Mouse (Mus musculus): ENCODE data around the gene Ambra1. TPM values are rescaled to one million over a fixed set of nuclear protein-coding genes. Genes with fewer than 3 reads are reported as not detected.

The Ambra1 gene
- polyA plus RNA-seq, 1 experiment from 2014 or later, result 4.6 TPM

DNA sequence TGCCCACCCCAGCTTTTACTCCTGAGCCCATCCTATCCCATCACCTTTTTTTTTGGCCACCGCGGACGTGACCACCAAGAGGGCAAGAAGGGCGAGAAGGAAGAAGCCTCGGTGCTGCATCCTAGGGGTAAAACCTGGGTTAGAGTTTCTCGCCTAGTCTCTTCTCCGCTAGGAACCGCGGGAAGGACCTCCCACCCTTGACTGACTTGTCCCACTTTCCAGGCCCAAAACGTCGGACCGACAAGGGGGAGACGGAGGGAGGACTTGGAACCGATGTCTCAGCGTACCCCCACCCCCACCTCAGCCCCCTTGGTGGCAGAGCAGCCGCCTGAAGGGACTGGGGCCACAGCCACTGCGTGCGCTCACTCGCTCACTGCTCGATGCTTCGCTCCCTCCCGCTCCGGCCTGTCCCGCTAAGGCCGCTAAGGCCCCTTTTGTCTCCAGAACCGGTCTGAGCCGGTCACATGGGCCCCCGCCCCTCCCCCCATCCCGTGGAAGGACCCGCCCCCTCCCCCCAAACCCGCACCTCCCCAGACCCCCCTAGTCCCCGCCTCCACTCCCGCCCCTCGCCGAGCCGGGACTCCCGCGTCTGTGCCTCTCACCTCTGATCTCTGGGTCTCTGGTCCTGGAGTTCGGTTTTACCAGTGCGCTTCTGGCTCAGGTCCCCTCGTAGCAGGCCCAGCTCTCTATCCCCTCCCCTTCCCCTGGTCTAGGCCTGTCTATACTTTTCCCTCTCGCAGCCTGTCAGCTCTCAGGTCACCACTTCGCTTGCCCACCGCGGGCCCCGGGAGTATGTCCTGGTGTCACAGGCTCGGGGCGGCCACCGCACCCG is 201.6 kb downstream of the Ambra1 start:
- Histone ChIP-seq H3K4me1 (replicated peaks) (peaks cover 71% of the 10 kb centered on the region), H3K27ac (no peak overlapping the region), H3K4me3 (replicated peaks) (peak overlapping the region; percentile 43), H3K4me2 (peak overlapping the region; percentile 67), H3K9ac (peak overlapping the region; percentile 53), H3K9me3 (replicated peaks) (no peaks in the 10 kb centered on the region), H3K36me3 (peaks cover 39% of the 10 kb centered on the region), H3K27me3 (peaks cover 37% of the 10 kb centered on the region)
- 10% methylated on average over 46 of the region's 50 CpGs for WGBS (ENCODE audit: insufficient replicate concordance)
- DNase-seq (no peak), ATAC-seq (ENCODE audit: low read depth) (peak; percentile 9; the same call in 1 of the 2 replicates)

DNA sequence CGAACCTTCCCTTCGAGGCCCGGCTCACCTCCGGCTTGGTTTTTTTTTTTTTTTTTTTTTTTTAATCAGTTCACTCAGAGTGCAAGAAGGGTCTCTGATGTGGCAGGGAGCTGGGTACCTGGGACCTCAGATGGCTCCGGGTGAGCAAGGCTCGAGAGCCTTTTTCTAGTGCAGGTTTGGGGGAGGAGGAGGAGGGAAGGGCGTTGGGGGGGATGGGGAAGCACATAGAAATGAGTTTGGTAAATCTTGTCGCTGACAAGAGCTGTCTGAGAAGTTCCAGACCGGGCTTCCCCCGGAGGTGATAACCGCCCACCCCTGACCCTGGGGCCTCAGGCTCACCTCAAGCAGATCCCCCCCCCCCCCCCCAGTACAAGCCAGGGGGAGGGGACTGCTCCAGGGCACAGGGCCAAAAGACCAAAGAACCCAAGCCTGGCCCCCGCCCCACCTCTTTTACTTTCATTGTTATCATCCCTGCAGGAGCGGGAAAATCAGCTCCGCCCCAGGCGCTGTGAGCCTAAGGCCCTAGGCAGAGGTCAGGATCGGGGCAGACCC is 202.3 kb downstream of the Ambra1 start, which contains the start of gene Mdk:
Gene Mdk (minus strand): TSS at position 138 of the 552 bp plus-strand sequence.
- peak; percentile 40; the same call in 1 of the 2 replicates for ATAC-seq (ENCODE audit: low read depth)

DNA sequence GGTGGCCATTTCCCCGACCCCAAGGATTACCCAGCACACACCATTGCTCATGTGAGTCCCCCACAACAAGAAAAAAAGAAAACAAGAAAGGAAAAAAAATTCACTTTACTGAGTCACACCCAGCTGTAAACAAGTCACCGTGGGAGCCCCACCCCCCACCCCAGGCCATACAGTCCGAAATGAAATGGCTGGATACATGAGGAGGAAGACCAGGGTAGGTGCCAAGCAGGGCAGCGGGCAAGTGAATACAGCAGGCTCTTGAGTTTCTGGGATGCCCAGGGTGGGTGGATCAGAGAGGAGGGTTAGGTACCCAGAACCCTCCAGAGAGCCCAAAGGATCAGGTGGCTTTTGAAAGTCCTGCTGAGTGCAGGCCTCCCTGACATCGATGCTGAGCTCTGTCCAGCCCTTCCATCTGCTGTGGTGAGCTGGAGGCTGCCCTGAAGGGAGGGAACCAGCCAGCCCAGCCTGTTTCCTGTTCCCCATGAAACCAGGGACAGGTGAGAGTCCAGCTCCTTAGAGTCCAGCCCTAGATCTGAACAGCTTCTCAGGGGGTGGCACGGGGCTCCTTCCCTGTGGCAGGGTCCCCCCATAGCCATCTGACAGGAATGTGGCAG is 202.9 kb downstream of the Ambra1 start:
- H3K27ac ChIP-seq, result peak overlapping the region; percentile 59
- H3K27me3 ChIP-seq, result peaks cover 33% of the 10 kb centered on the region
- H3K4me3 ChIP-seq (replicated peaks), result peak overlapping the region; percentile 43
- DNase-seq, result no peak
- peak overlapping the region; percentile 67 for H3K4me2 ChIP-seq
- peaks cover 52% of the 10 kb centered on the region for H3K36me3 ChIP-seq
- no peak for ATAC-seq (ENCODE audit: low read depth)
- H3K9me3 ChIP-seq (replicated peaks), result no peaks in the 10 kb centered on the region
- H3K4me1 ChIP-seq (replicated peaks), result peaks cover 63% of the 10 kb centered on the region
- 25% methylated on average over 6 of the region's 6 CpGs for WGBS (ENCODE audit: insufficient replicate concordance)
- peak overlapping the region; percentile 39 for H3K9ac ChIP-seq

More for the DNA sequence above, 202.3 kb downstream of the Ambra1 start, which contains the start of gene Mdk:
- Histone ChIP-seq H3K4me3 (replicated peaks) (peak within 1 kb of the TSS; percentile 43), H3K9ac (peak within 1 kb of the TSS; percentile 53), H3K27me3 (peaks cover 34% of the 10 kb centered on the region), H3K4me1 (replicated peaks) (peaks cover 69% of the 10 kb centered on the region), H3K9me3 (replicated peaks) (no peaks in the 10 kb centered on the region), H3K4me2 (peak within 1 kb of the TSS; percentile 67), H3K36me3 (peaks cover 45% of the 10 kb centered on the region), H3K27ac (peak within 1 kb of the TSS; percentile 59)
- WGBS (ENCODE audit: insufficient replicate concordance), result 2% methylated on average over 16 of the region's 16 CpGs
- DNase-seq, result no peak

DNA sequence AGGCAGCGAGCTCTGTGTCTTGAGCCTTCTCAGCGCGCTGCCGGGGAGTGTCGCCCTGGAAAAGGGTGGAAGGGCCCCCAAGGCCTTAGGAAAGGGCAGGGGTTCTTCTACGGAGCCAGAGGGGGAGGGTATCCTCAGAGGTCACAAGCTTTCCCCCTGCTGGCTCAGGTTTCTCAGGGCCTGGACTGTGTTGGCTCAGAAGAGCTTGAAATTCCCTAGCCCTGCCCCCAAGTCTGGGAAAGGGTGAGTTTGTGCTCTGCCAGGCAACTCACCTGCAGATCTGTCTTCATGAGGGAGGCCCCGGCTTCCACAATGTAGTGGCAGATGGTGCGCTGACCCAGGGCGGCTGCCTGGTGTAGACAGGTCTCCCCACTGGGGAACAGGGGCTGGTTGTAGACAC is 203.5 kb downstream of the Ambra1 start:
- 64% methylated on average over 9 of the region's 9 CpGs for WGBS (ENCODE audit: insufficient replicate concordance)
- Histone ChIP-seq H3K4me2 (peak overlapping the region; percentile 67; the same call in 1 of the 2 replicates), H3K4me3 (replicated peaks) (no peak overlapping the region), H3K9me3 (replicated peaks) (no peaks in the 10 kb centered on the region), H3K36me3 (peaks cover 58% of the 10 kb centered on the region), H3K9ac (no peak overlapping the region), H3K27ac (peak overlapping the region; percentile 59), H3K4me1 (replicated peaks) (peaks cover 56% of the 10 kb centered on the region), H3K27me3 (peaks cover 28% of the 10 kb centered on the region)
- ATAC-seq (ENCODE audit: low read depth), result no peak
- no peak for DNase-seq

DNA sequence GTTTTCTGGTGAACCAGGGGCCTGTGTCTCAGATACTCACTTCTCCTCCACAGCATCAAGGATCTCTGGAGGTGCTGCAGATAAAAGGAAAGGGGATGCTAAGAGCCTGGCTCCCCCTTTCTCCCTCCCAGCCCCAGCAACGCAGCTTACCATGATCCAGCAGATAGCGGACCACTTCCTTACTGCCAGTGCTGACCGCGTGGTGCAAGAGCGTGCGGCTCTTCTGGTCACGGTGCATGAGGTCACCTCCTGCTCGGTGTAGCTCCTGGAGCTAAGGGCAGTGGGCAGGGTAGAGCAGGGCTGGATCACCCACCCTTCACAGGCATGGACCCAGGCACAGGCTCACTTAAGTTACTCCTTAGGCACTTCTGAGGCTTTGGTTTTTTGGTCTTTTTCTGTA is 204.1 kb downstream of the Ambra1 start:
- Histone ChIP-seq H3K4me2 (no peak overlapping the region), H3K27ac (no peak overlapping the region), H3K4me3 (replicated peaks) (no peak overlapping the region), H3K9me3 (replicated peaks) (no peaks in the 10 kb centered on the region), H3K4me1 (replicated peaks) (peaks cover 56% of the 10 kb centered on the region), H3K36me3 (peaks cover 63% of the 10 kb centered on the region), H3K9ac (no peak overlapping the region), H3K27me3 (peaks cover 22% of the 10 kb centered on the region)
- ATAC-seq (ENCODE audit: low read depth), result no peak
- 32% methylated on average over 8 of the region's 8 CpGs for WGBS (ENCODE audit: insufficient replicate concordance)
- no peak for DNase-seq

DNA sequence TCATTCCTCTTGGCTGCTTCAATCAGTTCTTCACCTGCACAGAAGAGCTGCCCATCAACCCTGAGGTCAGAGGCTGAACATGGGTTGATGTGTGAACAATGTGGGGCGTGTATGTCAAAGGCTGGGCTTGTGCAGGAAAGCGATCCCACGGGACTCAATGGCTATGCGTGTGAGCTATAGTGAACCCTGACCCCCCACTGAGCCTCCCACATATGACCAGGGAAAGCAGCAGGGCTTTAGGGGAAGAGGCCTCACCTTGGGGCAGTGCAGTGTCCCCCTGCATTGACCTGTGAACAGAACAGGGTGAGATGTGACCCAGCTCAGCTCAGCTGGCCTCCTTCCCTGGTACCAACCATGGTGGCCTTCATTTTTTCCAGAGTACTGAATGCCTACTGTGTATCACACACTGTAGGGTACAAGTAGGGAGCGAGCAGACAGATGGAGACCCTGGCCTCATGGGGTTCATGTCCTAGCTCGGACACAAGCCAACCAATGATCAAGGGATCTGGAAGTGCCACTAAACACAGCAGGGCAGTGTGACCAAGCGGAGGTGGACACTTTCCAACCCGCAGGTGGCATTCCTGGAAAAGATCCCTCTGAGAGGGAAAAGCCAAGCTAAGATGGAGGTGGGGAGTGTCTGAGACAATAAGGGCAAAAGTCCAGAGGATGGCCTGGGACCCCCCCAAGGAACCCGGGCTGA is 205.0 kb downstream of the Ambra1 start:
- H3K27ac ChIP-seq, result no peak overlapping the region
- H3K4me3 ChIP-seq (replicated peaks), result no peak overlapping the region
- no peak overlapping the region for H3K4me2 ChIP-seq
- H3K9me3 ChIP-seq (replicated peaks), result no peaks in the 10 kb centered on the region
- H3K36me3 ChIP-seq, result peaks cover 73% of the 10 kb centered on the region
- peaks cover 18% of the 10 kb centered on the region for H3K27me3 ChIP-seq
- no peak overlapping the region for H3K9ac ChIP-seq
- H3K4me1 ChIP-seq (replicated peaks), result peaks cover 52% of the 10 kb centered on the region
- DNase-seq, result no peak
- no peak for ATAC-seq (ENCODE audit: low read depth)
- 78% methylated on average over 9 of the region's 9 CpGs for WGBS (ENCODE audit: insufficient replicate concordance)

DNA sequence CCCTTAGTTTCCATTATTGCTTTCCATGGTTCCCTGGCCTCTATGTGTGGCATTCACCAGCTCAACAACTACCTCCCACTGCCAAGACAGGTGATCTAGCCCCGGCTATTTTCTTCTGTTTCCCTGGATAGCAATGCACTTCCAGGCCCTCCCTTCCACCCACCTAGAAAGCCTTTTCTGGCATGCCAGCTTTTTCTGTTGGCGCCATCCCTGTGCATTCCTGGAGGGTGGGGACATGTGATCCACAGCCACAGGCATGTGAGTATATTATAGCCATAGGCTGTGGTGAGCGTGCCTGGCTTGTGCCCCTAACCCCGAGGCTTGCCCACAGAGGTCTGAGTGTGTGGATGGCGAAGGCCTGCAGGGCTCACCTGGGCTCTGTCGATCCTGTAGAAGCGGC is 206.2 kb downstream of the Ambra1 start:
- WGBS (ENCODE audit: insufficient replicate concordance), result 88% methylated on average over 7 of the region's 7 CpGs
- peaks cover 41% of the 10 kb centered on the region for H3K4me1 ChIP-seq (replicated peaks)
- ATAC-seq (ENCODE audit: low read depth), result no peak

DNA sequence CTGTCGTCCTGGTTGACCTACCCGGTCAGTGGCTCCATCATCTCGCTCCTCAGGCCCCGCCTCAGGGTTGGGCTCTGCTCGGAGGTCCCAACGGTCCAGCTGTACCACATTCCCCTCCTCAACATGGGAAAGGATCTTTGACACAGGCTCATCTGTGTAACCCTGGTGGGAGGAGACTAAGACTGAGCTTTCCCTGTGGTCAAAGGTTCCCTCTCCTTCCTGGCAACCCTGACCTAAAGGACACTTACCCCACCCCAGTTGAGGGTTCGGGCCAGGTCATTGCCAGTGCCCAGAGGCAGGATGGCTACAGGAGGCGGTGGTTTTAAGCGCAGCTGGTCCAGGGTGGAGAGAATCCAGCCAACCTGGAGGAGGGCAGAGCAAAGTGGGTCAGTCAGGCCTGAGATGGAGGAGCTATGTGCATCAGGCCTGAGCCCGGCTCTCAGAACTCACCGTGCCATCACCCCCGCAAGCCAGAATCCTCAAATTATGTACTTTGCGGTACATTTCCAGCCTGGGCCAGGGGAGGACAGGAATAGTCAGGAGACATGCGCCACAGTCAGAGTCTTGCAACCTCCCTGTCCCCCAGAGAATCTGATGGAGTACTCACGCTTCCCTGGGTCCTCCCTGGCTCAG is 209.5 kb downstream of the Ambra1 start:
- ATAC-seq (ENCODE audit: low read depth) (no peak), DNase-seq (no peak)
- H3K4me3 ChIP-seq (replicated peaks), result no peak overlapping the region
- no peak overlapping the region for H3K27ac ChIP-seq
- no peaks in the 10 kb centered on the region for H3K9me3 ChIP-seq (replicated peaks)
- peaks cover 20% of the 10 kb centered on the region for H3K4me1 ChIP-seq (replicated peaks)
- H3K27me3 ChIP-seq, result no peaks in the 10 kb centered on the region
- 89% methylated on average over 15 of the region's 15 CpGs for WGBS (ENCODE audit: insufficient replicate concordance)
- no peak overlapping the region for H3K9ac ChIP-seq
- H3K36me3 ChIP-seq, result peaks cover 95% of the 10 kb centered on the region
- no peak overlapping the region for H3K4me2 ChIP-seq

More for the DNA sequence above, 206.2 kb downstream of the Ambra1 start:
- Histone ChIP-seq H3K9me3 (replicated peaks) (no peaks in the 10 kb centered on the region), H3K27me3 (peaks cover 9% of the 10 kb centered on the region), H3K4me3 (replicated peaks) (no peak overlapping the region), H3K27ac (no peak overlapping the region), H3K9ac (no peak overlapping the region), H3K4me2 (no peak overlapping the region), H3K36me3 (peaks cover 85% of the 10 kb centered on the region)
- no peak for DNase-seq

DNA sequence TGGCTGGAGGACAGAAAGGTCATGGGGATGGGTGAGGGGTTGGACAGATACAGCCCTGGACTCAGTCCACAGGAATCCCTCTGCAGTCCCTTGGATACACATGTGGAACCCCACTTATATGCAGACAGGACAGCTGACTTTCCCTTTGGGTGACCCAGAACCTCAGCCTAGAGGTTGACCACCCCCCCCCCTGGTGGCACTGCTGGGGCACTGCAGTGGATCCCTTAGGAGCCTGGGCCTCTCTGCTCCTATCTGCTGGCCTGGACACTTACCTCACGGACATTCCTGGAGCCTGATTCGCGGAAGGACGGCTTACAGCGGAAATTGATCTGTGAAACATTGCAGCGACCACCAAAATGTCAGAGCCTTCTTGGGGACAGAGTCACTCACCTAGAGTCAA is 212.4 kb downstream of the Ambra1 start:
- DNase-seq (no peak), ATAC-seq (ENCODE audit: low read depth) (no peak)
- 71% methylated on average over 6 of the region's 6 CpGs for WGBS (ENCODE audit: insufficient replicate concordance)
- H3K4me2 ChIP-seq, result no peak overlapping the region
- H3K9ac ChIP-seq, result no peak overlapping the region
- peaks cover 41% of the 10 kb centered on the region for H3K4me1 ChIP-seq (replicated peaks)
- no peaks in the 10 kb centered on the region for H3K27me3 ChIP-seq
- no peak overlapping the region for H3K4me3 ChIP-seq (replicated peaks)
- H3K36me3 ChIP-seq, result peaks cover 87% of the 10 kb centered on the region
- no peak overlapping the region for H3K27ac ChIP-seq
- no peaks in the 10 kb centered on the region for H3K9me3 ChIP-seq (replicated peaks)

DNA sequence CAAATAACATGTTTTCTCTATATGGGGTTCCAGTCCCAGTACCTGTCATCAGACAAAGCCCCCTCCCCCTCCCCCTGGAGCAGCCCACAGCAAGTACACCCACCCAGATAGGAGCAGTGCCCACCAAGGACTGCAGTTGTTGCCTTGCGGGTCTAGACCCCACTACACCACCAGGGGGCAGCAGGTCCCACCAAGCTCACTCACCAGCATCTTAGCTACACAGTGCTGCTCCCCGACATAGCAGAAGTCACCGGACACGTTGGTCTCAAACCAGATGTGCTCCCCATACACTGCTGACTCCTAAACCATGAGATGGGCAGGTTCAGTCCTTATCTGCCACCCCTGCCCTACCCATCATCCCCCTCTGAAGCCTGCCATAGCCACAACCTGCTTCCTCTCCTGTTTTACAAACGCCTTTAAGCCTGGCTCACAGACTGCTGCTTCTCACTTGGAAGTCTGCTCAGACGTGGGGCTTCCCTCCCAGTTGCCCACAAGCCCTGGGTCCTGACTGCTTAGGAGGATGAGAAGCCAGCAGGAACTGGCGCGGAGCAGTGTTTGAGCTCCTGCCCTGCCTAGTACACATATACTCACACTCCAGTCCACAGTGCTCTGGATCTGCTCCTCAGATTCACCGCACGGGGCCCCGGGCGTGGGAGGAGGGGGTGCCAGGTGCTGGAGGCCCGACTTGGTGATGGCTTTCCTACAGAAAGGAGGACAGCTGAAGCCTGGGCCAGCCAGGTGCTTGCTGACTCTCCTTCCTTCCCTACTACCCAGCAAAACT is 214.4 kb downstream of the Ambra1 start:
- peaks cover 66% of the 10 kb centered on the region for H3K36me3 ChIP-seq
- no peaks in the 10 kb centered on the region for H3K9me3 ChIP-seq (replicated peaks)
- H3K4me2 ChIP-seq, result peak overlapping the region; percentile 27; the same call in 1 of the 2 replicates
- H3K4me1 ChIP-seq (replicated peaks), result peaks cover 61% of the 10 kb centered on the region
- no peak overlapping the region for H3K4me3 ChIP-seq (replicated peaks)
- H3K9ac ChIP-seq, result peak overlapping the region; percentile 35
- 37% methylated on average over 13 of the region's 13 CpGs for WGBS (ENCODE audit: insufficient replicate concordance)
- ATAC-seq (ENCODE audit: low read depth) (peak; percentile 45), DNase-seq (peak; percentile 71)
- no peaks in the 10 kb centered on the region for H3K27me3 ChIP-seq
- H3K27ac ChIP-seq, result peak overlapping the region; percentile 62

Data from liver, embryonic 13.5 days (tissue).